Mouse (Mus musculus) hindbrain, embryonic 15.5 days (tissue): ENCODE results near the gene Rasl11b. TPM values are rescaled to one million over a fixed set of nuclear protein-coding genes. Genes with fewer than 3 reads are reported as not detected.

Experiments used
- ATAC-seq: fragments of 200-750 bp; cut with Nextera tagmentation; 2 replicates; pipeline ENCODE4 v1.8.0; 2017; ENCODE audit warnings: low read depth, moderate number of reproducible peaks, moderate TSS enrichment; ENCODE audit not compliant: low FRiP score
- H3K27ac ChIP-seq: fragments of 300-500 bp; sonication (generic); replicated peaks from 2 replicates; pipeline ENCODE4 v1.5.1; 2015; ENCODE audit warnings: mild to moderate bottlenecking, inconsistent platforms
- H3K27me3 ChIP-seq: fragments of 300-500 bp; sonication (generic); 2 replicates; pipeline ENCODE4 v1.6.1; 2015; ENCODE audit warnings: control low read depth, inconsistent platforms
- H3K36me3 ChIP-seq: fragments of 300-500 bp; sonication (generic); 2 replicates; pipeline ENCODE4 v1.6.1; 2015; ENCODE audit warnings: control low read depth, inconsistent platforms
- H3K4me1 ChIP-seq: fragments of 300-500 bp; sonication (generic); replicated peaks from 2 replicates; pipeline ENCODE4 v1.6.1; 2015; ENCODE audit warnings: control low read depth, inconsistent platforms
- H3K4me2 ChIP-seq: fragments of 300-500 bp; sonication (generic); 2 replicates; pipeline ENCODE4 v1.6.1; 2015; ENCODE audit warnings: moderate library complexity, mild to moderate bottlenecking, inconsistent platforms
- H3K4me3 ChIP-seq: fragments of 300-500 bp; sonication (generic); 2 replicates; pipeline ENCODE4 v1.5.1; 2015; ENCODE audit warnings: mild to moderate bottlenecking, inconsistent platforms
- H3K9ac ChIP-seq: fragments of 300-500 bp; sonication (generic); 2 replicates; pipeline ENCODE4 v1.6.1; 2015; ENCODE audit warnings: inconsistent platforms
- H3K9me3 ChIP-seq: fragments of 300-500 bp; sonication (generic); 2 replicates; pipeline ENCODE4 v1.6.1; 2016; ENCODE audit warnings: control low read depth, inconsistent platforms
- WGBS: fragments of 180-500 bp; shearing (Covaris S2); methylation state at CpG from one replicate; pipeline ENCODE4 v1.1.7; 2015; 5-methylcytosine and 5-hydroxymethylcytosine counted together
- polyA plus RNA-seq: library from polyadenylated mRNA; unstranded; fragments of >200 nt; fragmentation: Nextera tagmentation; extraction: Ambion mirVana; gene quantifications from 2 replicates; pipeline ENCODE4 v1.2.1, GENCODE M21; 2015

Rasl11b gene
- polyA plus RNA-seq, 1 experiment from 2014 or later = 17.8 TPM

DNA sequence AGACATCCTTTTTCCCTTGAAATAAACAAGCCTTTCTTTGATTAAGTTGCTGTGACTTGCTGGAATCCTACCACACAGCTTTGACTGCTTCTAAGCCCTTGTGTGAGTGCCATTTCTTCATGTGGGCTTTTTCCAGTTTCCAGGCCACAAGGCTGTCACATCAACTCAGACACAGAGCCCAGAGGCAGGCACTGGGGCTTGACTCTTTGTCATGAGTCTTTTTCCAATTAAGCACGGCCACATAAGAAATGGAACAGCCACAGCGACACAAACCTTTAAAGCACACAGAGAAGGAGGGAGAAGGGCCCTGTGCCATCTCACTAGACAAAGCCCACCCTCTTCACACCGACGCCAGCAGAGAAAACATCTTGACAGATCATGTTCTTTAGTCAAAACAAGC is 23.4 kb downstream of the Rasl11b start:
- H3K27me3 ChIP-seq = no peaks in the 10 kb centered on the region
- no peak overlapping the region for H3K4me3 ChIP-seq
- no peak overlapping the region for H3K27ac ChIP-seq
- peaks cover 6% of the 10 kb centered on the region; the same call in 1 of the 2 replicates for H3K4me1 ChIP-seq
- H3K36me3 ChIP-seq = no peaks in the 10 kb centered on the region
- H3K4me2 ChIP-seq = no peak overlapping the region
- no peaks in the 10 kb centered on the region for H3K9me3 ChIP-seq
- H3K9ac ChIP-seq = no peak overlapping the region
- ATAC-seq = no peak
- 38% methylated on average over 4 of the region's 4 CpGs for WGBS

DNA sequence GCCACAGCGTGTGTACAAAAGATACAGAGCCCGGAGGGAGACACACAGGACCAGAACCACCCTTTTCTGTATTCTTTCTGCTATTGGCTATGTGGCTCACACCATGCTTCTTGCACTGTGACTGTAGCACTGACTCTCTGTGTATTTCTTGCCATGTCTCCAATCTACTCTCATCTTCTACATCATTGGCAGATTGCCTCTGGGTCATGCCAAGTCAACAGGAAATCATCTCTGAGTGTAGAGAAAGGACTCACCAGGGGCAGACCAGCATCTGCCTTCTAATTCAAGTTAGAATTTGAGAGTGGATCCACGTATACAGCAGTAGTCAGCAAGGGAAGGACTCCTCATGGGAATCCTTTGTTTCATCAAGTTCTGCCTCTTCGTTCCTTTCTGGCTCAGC is 27.5 kb downstream of the Rasl11b start:
- no peak for ATAC-seq
- no peak overlapping the region for H3K9ac ChIP-seq
- H3K27ac ChIP-seq = no peak overlapping the region
- H3K4me3 ChIP-seq = no peak overlapping the region
- H3K36me3 ChIP-seq = no peaks in the 10 kb centered on the region
- no peak overlapping the region for H3K4me2 ChIP-seq
- no peaks in the 10 kb centered on the region for H3K4me1 ChIP-seq
- WGBS = 77% methylated on average over 4 of the region's 4 CpGs
- H3K9me3 ChIP-seq = no peaks in the 10 kb centered on the region
- H3K27me3 ChIP-seq = no peaks in the 10 kb centered on the region

DNA sequence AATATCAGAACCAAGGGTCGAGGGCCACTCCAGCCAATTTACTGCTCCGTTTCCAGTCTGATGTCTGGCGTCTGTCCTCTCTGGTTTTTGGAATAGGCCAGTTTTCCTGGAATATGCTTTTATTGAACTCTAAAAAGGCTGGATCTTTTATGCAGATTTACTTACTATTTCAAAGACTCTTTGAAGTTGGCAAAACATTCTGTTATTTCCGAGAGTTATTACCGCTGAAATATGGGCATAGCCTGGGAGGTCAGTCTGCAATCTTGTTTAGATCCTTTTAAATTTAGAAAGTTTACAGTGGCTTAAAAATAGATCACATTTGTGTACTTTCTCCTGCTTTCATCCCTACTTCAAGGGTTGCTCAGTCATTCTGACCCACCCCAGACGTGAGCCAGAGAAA is 29.4 kb downstream of the Rasl11b start:
- no peak for ATAC-seq
- Histone ChIP-seq H3K27me3 (no peaks in the 10 kb centered on the region), H3K9ac (no peak overlapping the region), H3K4me1 (no peaks in the 10 kb centered on the region), H3K36me3 (no peaks in the 10 kb centered on the region), H3K27ac (no peak overlapping the region), H3K4me2 (no peak overlapping the region), H3K9me3 (no peaks in the 10 kb centered on the region), H3K4me3 (no peak overlapping the region)
- WGBS = 93% methylated on average over 6 of the region's 6 CpGs

DNA sequence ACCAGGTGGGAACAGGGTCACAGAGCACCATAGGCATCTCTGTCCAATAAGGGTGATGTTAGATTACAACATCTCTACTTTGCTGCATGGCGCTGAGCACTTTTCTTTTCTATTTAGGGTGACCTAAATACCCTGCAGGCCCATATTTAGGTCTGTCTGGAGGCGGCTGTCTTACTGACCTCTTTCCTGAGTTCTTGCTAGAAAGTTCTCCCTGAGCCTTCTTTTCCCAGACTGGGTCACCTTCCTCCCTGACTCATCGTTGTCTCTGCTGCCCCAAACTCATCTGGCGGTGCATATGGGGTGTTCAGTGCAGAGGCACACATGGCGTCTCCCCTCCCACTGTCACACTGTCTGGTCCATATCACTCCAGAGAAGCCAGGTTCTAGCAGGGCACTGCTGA is 31.1 kb downstream of the Rasl11b start:
- Histone ChIP-seq H3K36me3 (no peaks in the 10 kb centered on the region), H3K27me3 (no peaks in the 10 kb centered on the region), H3K9ac (no peak overlapping the region), H3K4me1 (peaks cover 13% of the 10 kb centered on the region; the same call in 1 of the 2 replicates), H3K9me3 (no peaks in the 10 kb centered on the region), H3K4me2 (no peak overlapping the region), H3K4me3 (no peak overlapping the region), H3K27ac (no peak overlapping the region)
- 96% methylated on average over 5 of the region's 5 CpGs for WGBS
- no peak for ATAC-seq

DNA sequence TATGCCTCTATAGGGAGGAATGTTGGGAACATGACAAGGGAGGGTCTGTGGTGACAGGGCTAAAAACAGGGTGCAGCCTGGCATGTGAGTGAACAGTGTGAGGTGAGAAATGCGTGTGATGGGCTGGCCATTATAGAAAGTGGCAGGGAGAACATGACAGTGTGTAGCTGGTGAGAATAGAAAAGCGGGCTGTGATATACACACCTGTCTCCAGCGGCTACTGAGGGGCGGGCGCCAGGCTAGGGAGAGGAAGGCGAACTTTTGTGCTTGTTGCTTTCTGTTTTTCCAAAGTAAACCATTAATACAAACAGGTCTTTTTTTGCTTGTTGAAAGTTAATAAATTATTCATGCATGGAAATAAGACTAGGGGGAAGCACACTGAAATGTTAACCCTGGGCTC is 32.3 kb downstream of the Rasl11b start:
- H3K36me3 ChIP-seq = no peaks in the 10 kb centered on the region
- H3K9ac ChIP-seq = no peak overlapping the region
- H3K4me1 ChIP-seq = peaks cover 13% of the 10 kb centered on the region; the same call in 1 of the 2 replicates
- no peaks in the 10 kb centered on the region for H3K27me3 ChIP-seq
- H3K9me3 ChIP-seq = no peaks in the 10 kb centered on the region
- no peak for ATAC-seq
- no peak overlapping the region for H3K27ac ChIP-seq
- WGBS = 93% methylated on average over 6 of the region's 6 CpGs
- H3K4me2 ChIP-seq = no peak overlapping the region
- no peak overlapping the region for H3K4me3 ChIP-seq

DNA sequence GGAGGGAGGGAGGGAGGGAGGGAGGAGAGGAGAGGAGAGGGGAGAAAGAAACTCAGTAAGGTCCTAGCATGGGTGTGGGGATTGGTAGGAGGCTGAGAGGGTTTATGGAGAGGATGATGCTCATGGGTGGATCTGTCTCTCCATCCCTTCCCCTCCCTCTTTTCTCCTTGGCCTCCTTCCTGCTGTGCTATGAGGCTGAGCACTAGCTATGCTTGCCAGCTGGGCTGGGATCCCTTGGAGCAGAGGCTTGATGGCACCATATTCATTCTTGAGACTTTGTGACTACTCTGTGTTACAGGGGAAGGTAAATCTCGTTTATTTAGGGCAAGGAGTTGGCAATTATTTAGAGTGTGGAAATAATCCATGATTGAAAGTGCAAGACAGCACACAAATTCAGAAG is 33.9 kb downstream of the Rasl11b start:
- WGBS = 50% methylated on average over 1 of the region's 1 CpGs
- ATAC-seq = no peak

DNA sequence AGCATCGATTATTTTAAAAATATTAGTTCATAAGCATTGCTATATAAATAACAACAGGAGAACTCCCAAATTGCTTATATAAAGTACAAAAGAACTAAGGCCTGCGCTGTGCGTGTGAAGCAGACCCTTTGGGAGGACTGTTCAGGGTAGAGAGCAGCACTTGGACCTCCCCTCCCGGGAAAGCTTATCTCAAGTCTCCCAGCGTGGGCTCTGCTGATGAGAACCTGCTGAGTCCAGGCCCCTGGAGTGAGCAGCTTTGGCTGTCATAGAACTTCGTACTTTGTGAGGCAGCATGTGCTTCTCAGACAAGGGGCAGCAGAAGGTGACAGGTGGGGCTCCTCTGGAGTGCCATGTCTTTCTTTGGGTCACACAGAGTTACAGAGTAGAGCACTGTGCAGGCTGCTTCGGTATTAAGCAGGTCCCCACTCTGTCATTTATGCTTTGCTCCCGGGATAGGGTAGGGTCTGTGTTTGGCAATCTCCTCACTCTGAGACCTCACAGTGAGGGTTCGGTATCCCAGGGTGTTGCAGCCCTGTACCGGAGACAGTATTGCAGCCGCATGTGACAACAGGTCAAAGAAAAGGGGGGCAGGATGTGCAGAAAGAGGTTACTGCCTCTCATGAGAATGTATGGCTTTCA is 34.8 kb downstream of the Rasl11b start:
- 48% methylated on average over 11 of the region's 11 CpGs for WGBS

More for the DNA sequence above, 33.9 kb downstream of the Rasl11b start:
- no peak overlapping the region for H3K4me3 ChIP-seq
- H3K4me2 ChIP-seq = no peak overlapping the region
- H3K9ac ChIP-seq = no peak overlapping the region
- H3K9me3 ChIP-seq = no peaks in the 10 kb centered on the region
- no peaks in the 10 kb centered on the region for H3K36me3 ChIP-seq
- H3K27ac ChIP-seq = no peak overlapping the region
- peaks cover 13% of the 10 kb centered on the region; the same call in 1 of the 2 replicates for H3K4me1 ChIP-seq
- H3K27me3 ChIP-seq = no peaks in the 10 kb centered on the region

DNA sequence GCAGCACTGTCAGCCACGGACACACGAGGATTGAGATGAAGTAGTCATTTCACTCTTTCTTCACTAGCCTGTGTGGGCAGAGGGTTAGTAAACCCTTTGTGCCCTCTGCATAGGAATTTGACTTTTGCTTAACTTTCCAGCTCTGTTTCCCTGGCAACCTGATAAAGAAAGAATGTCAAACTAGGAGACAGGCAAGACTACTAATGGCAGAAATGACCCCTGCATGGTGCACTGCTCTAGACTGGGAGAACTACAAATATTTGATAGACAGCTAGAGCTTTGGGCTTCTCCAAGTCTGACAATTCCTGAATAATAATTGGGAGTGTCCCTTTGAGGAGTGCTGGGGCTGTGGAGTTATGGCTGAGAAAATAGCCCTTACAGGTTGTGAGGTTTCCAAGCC is 35.4 kb downstream of the Rasl11b start:
- WGBS = 26% methylated on average over 2 of the region's 2 CpGs
- Histone ChIP-seq H3K27me3 (no peaks in the 10 kb centered on the region), H3K9me3 (no peaks in the 10 kb centered on the region), H3K27ac (no peak overlapping the region), H3K36me3 (no peaks in the 10 kb centered on the region), H3K4me1 (peaks cover 13% of the 10 kb centered on the region; the same call in 1 of the 2 replicates), H3K4me2 (no peak overlapping the region), H3K9ac (no peak overlapping the region), H3K4me3 (no peak overlapping the region)
- ATAC-seq = no peak

More for the DNA sequence above, 34.8 kb downstream of the Rasl11b start:
- Histone ChIP-seq H3K27ac (no peak overlapping the region), H3K4me3 (no peak overlapping the region), H3K9me3 (no peaks in the 10 kb centered on the region), H3K9ac (no peak overlapping the region), H3K4me2 (no peak overlapping the region), H3K27me3 (no peaks in the 10 kb centered on the region), H3K36me3 (no peaks in the 10 kb centered on the region), H3K4me1 (peaks cover 13% of the 10 kb centered on the region; the same call in 1 of the 2 replicates)
- no peak for ATAC-seq

- H3K27me3 ChIP-seq = no peaks in the 10 kb centered on the region
- H3K9me3 ChIP-seq = no peaks in the 10 kb centered on the region
- 87% methylated on average over 7 of the region's 7 CpGs for WGBS
- H3K4me2 ChIP-seq = no peak overlapping the region
- peaks cover 13% of the 10 kb centered on the region; the same call in 1 of the 2 replicates for H3K4me1 ChIP-seq
- no peaks in the 10 kb centered on the region for H3K36me3 ChIP-seq
- no peak overlapping the region for H3K9ac ChIP-seq
- no peak overlapping the region for H3K27ac ChIP-seq
- H3K4me3 ChIP-seq = no peak overlapping the region
- no peak for ATAC-seq
These were observed 38.7 kb downstream of the Rasl11b start for GRCm38 (mm10) chr5:74233808-74234207.

DNA sequence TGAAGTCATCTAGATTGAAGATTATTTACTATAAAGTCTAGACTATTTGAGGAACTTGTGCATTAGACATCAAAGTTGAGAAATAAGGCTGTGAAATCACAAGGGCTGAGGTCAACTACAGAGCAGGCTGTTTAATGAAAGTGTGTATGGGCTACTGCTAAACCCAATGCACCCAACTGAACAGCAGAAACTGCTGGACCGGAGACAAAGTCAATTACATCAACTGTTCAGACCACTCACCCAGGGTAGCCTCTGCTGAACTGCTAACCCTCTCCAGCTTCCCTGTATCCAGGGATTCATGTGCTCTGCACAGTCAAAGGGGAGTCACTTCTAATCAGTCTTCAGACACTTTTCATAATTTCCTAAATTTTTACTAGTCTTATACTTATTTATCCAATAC is 44.3 kb downstream of the Rasl11b start:
- Histone ChIP-seq H3K9me3 (no peaks in the 10 kb centered on the region), H3K36me3 (no peaks in the 10 kb centered on the region), H3K27ac (no peak overlapping the region), H3K27me3 (no peaks in the 10 kb centered on the region), H3K4me2 (no peak overlapping the region), H3K9ac (no peak overlapping the region), H3K4me3 (no peak overlapping the region), H3K4me1 (no peaks in the 10 kb centered on the region)
- WGBS = 84% methylated on average over 1 of the region's 1 CpGs
- no peak for ATAC-seq

GRCm38 (mm10) chr5:74240298-74240697 is 45.2 kb downstream of the Rasl11b start:
- no peaks in the 10 kb centered on the region for H3K9me3 ChIP-seq
- H3K4me1 ChIP-seq = no peaks in the 10 kb centered on the region
- no peak overlapping the region for H3K4me2 ChIP-seq
- H3K36me3 ChIP-seq = no peaks in the 10 kb centered on the region
- no peak overlapping the region for H3K9ac ChIP-seq
- no peak overlapping the region for H3K4me3 ChIP-seq
- no peak for ATAC-seq
- H3K27ac ChIP-seq = no peak overlapping the region
- H3K27me3 ChIP-seq = no peaks in the 10 kb centered on the region
- 83% methylated on average over 8 of the region's 8 CpGs for WGBS

DNA sequence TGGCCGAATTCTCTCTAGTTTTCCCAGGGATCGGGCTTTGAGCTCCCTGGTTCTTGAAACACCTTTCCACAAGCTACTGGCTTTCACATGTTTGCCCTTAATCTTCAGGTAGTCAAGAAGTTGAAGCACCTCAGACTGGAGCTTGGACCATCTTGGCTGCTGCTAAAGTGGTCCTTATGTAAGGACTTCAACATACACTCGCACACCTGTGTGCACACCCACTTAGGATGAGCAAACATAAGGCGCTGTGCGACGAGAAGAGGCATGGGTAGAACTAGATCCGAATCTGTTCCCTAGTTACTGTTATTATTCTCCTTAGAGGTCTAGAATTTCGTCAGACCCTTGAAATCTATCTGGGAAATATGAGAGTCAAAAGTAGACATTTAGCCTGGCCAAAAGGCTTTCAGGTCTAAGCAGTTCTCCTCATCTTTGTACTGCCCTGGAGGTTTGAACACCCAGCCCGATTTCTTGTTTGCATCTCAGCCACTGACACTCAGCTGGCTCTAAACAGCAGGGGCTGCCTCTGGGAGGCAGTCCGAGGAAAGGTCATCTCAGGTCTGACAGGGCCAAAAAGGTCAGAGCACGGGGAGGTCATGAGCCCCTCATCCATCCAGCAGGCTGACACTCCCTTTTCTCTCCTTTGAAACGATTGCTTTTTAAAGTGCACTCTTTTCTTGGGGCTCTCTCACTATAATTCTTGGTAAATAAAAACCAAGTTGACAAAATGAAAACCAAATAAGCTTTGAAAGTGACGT is 46.0 kb downstream of the Rasl11b start:
- H3K27me3 ChIP-seq = no peaks in the 10 kb centered on the region
- no peak overlapping the region for H3K27ac ChIP-seq
- H3K4me1 ChIP-seq = no peaks in the 10 kb centered on the region
- H3K4me3 ChIP-seq = no peak overlapping the region
- no peak for ATAC-seq
- H3K36me3 ChIP-seq = no peaks in the 10 kb centered on the region
- WGBS = 59% methylated on average over 13 of the region's 13 CpGs
- no peak overlapping the region for H3K4me2 ChIP-seq
- H3K9me3 ChIP-seq = no peaks in the 10 kb centered on the region
- H3K9ac ChIP-seq = no peak overlapping the region
